Mouse (Mus musculus) embryonic facial prominence, embryonic 15.5 days (tissue): Measurements from ENCODE around the gene Col25a1. TPM values are rescaled to one million over a fixed set of nuclear protein-coding genes. Genes with fewer than 3 reads are reported as not detected.

Experiments
- ATAC-seq: fragments of 200-750 bp; cut with Nextera tagmentation; 2 replicates; pipeline ENCODE4 v1.8.0; 2017; ENCODE audit warnings: low read depth, moderate TSS enrichment; ENCODE audit not compliant: insufficient number of reproducible peaks, low FRiP score, low TSS enrichment
- H3K27ac ChIP-seq: fragments of 300-500 bp; sonication (generic); replicated peaks from 2 replicates; pipeline ENCODE4 v1.5.1; 2015; ENCODE audit warnings: mild to moderate bottlenecking, inconsistent platforms
- H3K27me3 ChIP-seq: fragments of 300-500 bp; sonication (generic); 2 replicates; pipeline ENCODE4 v1.6.1; 2015; ENCODE audit warnings: inconsistent platforms
- H3K36me3 ChIP-seq: fragments of 300-500 bp; sonication (generic); 2 replicates; pipeline ENCODE4 v1.6.1; 2015; ENCODE audit warnings: mild to moderate bottlenecking, inconsistent platforms
- H3K4me1 ChIP-seq: fragments of 300-500 bp; sonication (generic); 2 replicates; pipeline ENCODE4 v1.6.1; 2015; ENCODE audit warnings: inconsistent platforms
- H3K4me2 ChIP-seq: fragments of 300-500 bp; sonication (generic); replicated peaks from 2 replicates; pipeline ENCODE4 v1.6.1; 2015; ENCODE audit warnings: mild to moderate bottlenecking, inconsistent platforms
- H3K4me3 ChIP-seq: fragments of 300-500 bp; sonication (generic); replicated peaks from 2 replicates; pipeline ENCODE4 v1.5.1; 2015; ENCODE audit warnings: mild to moderate bottlenecking, inconsistent platforms
- H3K9ac ChIP-seq: fragments of 300-500 bp; sonication (generic); 2 replicates; pipeline ENCODE4 v1.6.1; 2015; ENCODE audit warnings: inconsistent platforms
- H3K9me3 ChIP-seq: fragments of 300-500 bp; sonication (generic); replicated peaks from 2 replicates; pipeline ENCODE4 v1.6.1; 2016; ENCODE audit warnings: inconsistent platforms
- WGBS: fragments of 180-500 bp; shearing (Covaris S2); methylation state at CpG from one replicate; pipeline ENCODE4 v1.1.7; 2015; 5-methylcytosine and 5-hydroxymethylcytosine counted together
- polyA plus RNA-seq: library from polyadenylated mRNA; unstranded; fragments of >200 nt; fragmentation: Nextera tagmentation; extraction: Ambion mirVana; gene quantifications from 2 replicates; pipeline ENCODE4 v1.2.1, GENCODE M21; 2015

The Col25a1 gene
- polyA plus RNA-seq, 1 experiment from 2014 or later = 16.5 TPM

DNA sequence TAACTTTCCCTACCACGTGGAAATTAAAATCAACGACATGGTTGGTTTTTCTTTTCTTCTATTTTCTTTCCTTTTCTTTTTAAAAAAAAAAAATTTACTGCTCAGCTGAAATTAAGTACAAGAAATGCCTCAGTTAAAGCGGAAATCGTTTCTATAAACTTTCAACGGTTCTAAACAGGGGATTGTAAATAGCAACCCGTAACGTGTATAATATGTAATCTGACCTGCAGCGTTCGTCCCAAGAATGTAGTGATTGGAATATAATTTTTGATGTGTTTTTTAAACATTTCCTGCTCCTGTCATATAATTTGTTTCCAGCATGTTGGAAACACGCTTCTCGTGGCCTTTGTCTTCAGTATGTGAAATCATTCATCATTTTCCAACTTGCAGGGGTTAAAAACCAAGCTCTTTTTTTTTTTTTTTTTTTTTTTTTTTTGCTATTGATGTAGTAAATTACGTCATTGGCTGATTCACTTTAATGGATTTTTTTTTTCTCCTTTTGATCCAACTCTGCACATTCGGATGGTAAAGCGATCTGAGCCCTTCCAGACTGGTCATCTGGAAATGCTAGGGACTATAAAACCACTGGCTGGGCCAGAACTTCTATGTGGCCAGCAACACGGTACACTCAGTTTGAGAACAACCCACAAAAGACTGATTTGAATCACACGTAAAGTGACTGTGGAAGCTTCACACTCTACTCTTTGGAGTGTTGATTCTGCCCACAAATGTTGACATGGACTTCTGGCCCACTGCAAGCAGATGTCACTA lies 393.3 kb downstream of the Col25a1 start:
- Histone ChIP-seq H3K27ac (no peak overlapping the region), H3K4me3 (no peak overlapping the region), H3K9me3 (no peaks in the 10 kb centered on the region), H3K4me1 (no peaks in the 10 kb centered on the region), H3K4me2 (no peak overlapping the region), H3K27me3 (no peaks in the 10 kb centered on the region; the same call in 1 of the 2 replicates), H3K36me3 (no peaks in the 10 kb centered on the region), H3K9ac (no peak overlapping the region)
- 57% methylated on average over 16 of the region's 16 CpGs for WGBS
- no peak for ATAC-seq

DNA sequence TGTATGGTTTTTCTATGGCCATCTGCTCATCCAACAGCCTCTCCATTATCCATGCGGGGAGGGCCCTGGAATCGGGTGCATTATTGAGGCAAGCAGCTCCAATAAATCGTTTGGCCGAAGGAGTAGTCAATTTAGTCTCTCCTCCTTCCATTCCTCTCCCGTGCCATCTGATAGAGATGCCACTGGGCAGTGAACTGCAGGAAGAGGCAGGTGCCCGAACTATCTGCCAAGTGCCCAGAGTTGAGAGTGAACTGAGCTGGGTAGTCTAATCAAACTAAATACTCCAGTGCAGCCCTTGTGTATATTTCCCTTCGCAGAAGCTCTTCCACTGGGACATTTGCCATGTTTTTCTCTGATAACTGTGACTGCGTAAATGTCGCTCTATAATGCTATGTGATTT lies 403.7 kb downstream of the Col25a1 start:
- no peak overlapping the region for H3K9ac ChIP-seq
- H3K9me3 ChIP-seq = no peaks in the 10 kb centered on the region
- no peak for ATAC-seq
- H3K4me2 ChIP-seq = no peak overlapping the region
- H3K27ac ChIP-seq = no peak overlapping the region
- H3K36me3 ChIP-seq = no peaks in the 10 kb centered on the region
- no peak overlapping the region for H3K4me3 ChIP-seq
- H3K27me3 ChIP-seq = no peaks in the 10 kb centered on the region
- WGBS = 84% methylated on average over 9 of the region's 9 CpGs
- H3K4me1 ChIP-seq = no peaks in the 10 kb centered on the region

DNA sequence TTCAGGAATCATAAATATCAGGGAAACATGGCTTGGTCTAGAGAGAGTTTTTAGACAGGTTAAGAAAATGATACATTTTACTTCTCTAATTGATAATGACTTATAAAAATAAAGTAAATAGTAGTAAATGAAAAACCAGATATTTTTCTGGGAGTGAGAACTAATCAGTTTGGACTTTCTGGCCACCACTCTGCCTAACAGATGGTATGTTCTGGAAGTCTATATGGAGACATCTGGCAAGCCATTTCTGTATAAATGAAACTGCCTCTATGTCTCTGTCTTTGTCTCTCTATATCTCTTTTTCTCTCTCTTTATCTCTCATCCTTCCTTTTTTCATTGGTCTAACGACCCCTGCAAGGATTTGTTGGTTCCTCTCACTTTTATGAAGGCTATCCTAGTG lies 410.2 kb downstream of the Col25a1 start:
- WGBS = 67% methylated on average over 1 of the region's 1 CpGs
- H3K4me1 ChIP-seq = no peaks in the 10 kb centered on the region
- H3K27me3 ChIP-seq = no peaks in the 10 kb centered on the region
- no peak overlapping the region for H3K4me2 ChIP-seq
- no peaks in the 10 kb centered on the region for H3K36me3 ChIP-seq
- H3K9ac ChIP-seq = no peak overlapping the region
- no peaks in the 10 kb centered on the region for H3K9me3 ChIP-seq
- no peak for ATAC-seq
- H3K4me3 ChIP-seq = no peak overlapping the region
- H3K27ac ChIP-seq = no peak overlapping the region

DNA sequence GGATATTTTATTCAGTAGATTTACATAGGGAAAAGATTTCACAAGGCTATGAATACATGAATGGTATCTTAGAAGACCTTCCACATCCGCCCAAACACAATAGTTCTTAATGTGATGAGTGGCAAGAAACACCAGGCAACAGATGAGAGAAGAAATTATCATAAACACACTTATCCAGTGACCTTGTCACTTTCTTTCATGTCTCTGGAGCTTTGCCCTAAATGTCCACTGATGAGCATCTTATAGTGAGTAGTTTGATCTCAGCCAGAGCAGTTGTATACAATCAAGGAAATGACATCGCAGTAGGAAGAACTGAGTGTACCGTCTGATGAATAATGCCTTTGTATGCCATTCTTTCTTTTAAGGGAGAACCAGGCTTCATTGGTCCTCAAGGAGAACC lies 414.7 kb downstream of the Col25a1 start:
- no peak overlapping the region for H3K4me3 ChIP-seq

DNA sequence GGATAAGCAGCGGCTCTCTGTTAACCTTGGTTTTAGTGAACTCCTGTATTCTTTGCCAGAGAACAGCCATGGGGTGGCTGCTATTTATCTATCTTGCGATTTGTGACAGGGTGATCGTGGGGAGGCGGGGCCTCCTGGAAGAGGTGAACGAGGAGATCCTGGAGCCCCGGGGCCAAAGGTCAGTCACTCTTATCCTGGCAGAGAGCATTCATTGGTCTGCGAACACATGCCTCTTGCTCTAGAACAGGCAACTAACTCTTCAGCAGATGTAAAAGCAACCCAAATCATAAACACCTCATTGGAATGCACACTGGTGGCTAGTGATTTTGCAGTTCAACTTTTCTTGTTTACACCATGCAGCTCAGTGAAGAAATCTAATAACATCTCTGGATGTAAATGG lies 417.8 kb downstream of the Col25a1 start:
- Histone ChIP-seq H3K36me3 (no peaks in the 10 kb centered on the region), H3K9ac (no peak overlapping the region), H3K27ac (no peak overlapping the region), H3K4me3 (no peak overlapping the region), H3K27me3 (no peaks in the 10 kb centered on the region), H3K9me3 (no peaks in the 10 kb centered on the region), H3K4me1 (no peaks in the 10 kb centered on the region), H3K4me2 (no peak overlapping the region)
- no peak for ATAC-seq
- 73% methylated on average over 7 of the region's 7 CpGs for WGBS

More for the DNA sequence above, 414.7 kb downstream of the Col25a1 start:
- Histone ChIP-seq H3K4me1 (no peaks in the 10 kb centered on the region), H3K27me3 (no peaks in the 10 kb centered on the region), H3K27ac (no peak overlapping the region), H3K4me2 (no peak overlapping the region), H3K9me3 (no peaks in the 10 kb centered on the region), H3K36me3 (no peaks in the 10 kb centered on the region), H3K9ac (no peak overlapping the region)
- no peak for ATAC-seq
- 88% methylated on average over 3 of the region's 3 CpGs for WGBS

DNA sequence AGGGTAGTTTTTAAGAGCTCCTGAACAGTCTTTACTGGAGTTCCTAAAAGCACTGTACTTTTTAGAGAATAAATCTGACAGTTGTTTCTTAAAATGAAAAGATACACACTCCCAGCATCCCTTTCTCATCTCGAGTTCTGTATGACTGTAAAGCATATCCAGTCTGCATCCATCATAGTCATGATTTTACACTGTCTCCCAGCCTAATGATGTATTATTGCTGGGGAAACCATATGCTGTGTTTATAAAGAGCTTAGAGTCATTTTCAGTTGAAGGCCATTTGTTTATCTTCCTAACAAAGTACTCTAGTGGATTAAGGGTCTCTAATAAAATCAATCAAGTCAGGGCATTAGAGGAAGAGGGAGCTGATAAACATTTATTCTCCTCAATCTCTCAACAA lies 425.0 kb downstream of the Col25a1 start:
- Histone ChIP-seq H3K27ac (no peak overlapping the region), H3K9ac (no peak overlapping the region), H3K4me1 (no peaks in the 10 kb centered on the region), H3K27me3 (no peaks in the 10 kb centered on the region), H3K4me3 (no peak overlapping the region), H3K36me3 (no peaks in the 10 kb centered on the region), H3K9me3 (no peaks in the 10 kb centered on the region), H3K4me2 (no peak overlapping the region)
- 70% methylated on average over 1 of the region's 1 CpGs for WGBS
- ATAC-seq = no peak

DNA sequence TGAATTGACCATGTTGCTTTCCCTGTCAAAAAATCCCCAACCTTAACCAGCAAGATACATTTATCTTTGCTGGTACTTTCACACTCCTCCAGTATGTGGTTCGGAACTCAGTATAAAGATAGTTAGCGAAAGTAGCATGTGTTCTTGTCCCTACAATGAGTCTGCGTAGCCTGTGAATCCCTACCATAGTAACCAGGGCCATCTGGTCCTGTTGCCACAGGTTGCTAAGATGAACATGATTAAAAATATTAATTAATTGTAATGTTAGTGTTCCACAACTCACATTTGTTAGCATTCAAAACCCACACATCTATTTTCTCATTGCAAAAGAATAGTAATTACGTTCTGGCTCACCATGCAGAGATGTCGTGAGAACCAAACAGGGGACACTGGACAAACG lies 434.3 kb downstream of the Col25a1 start:
- Histone ChIP-seq H3K27me3 (no peaks in the 10 kb centered on the region), H3K9ac (no peak overlapping the region), H3K4me2 (no peak overlapping the region), H3K4me3 (no peak overlapping the region), H3K36me3 (no peaks in the 10 kb centered on the region), H3K4me1 (no peaks in the 10 kb centered on the region), H3K9me3 (no peaks in the 10 kb centered on the region), H3K27ac (no peak overlapping the region)
- no peak for ATAC-seq
- WGBS = 90% methylated on average over 6 of the region's 6 CpGs

DNA sequence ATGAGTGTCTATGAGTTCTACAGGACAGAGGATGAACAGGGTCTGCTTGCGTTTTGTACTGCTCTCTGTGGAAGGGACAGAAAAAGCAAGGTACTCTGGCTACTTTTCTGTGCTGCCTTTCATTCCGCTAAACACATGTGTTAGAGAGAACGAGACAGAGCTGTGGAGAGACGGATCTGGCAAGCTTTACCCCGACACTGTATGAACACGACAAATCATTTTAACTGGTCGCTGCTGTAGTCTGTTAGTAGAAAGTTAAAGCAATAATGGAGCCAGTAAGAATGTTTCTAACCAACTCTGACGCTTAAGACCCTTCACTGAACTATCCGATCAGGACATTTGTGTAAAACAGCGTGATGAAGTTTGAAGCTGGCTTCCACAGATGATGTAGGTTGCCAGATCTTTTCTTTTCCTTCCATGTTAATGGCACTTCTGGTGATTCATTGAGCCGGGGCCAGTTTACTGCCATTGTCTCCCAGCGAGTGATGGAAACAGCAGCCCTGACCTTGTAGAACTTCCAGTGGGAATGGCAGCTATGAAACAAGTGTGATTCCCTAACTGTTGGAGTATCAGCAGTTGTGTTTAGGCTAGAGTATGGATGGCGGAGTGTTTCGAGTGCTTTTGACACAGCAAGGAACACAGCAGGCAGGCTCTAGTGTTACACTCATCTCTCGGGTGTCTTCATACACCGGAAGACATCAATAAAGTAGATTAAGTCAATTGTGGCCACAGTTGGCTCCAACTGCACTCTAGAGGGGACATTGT lies 437.2 kb downstream of the Col25a1 start:
- no peaks in the 10 kb centered on the region for H3K27me3 ChIP-seq
- WGBS = 79% methylated on average over 16 of the region's 16 CpGs
- no peak overlapping the region for H3K9ac ChIP-seq
- no peak overlapping the region for H3K4me2 ChIP-seq
- H3K36me3 ChIP-seq = no peaks in the 10 kb centered on the region
- H3K9me3 ChIP-seq = no peaks in the 10 kb centered on the region
- no peak overlapping the region for H3K4me3 ChIP-seq
- ATAC-seq = no peak
- H3K4me1 ChIP-seq = no peaks in the 10 kb centered on the region
- H3K27ac ChIP-seq = no peak overlapping the region

DNA sequence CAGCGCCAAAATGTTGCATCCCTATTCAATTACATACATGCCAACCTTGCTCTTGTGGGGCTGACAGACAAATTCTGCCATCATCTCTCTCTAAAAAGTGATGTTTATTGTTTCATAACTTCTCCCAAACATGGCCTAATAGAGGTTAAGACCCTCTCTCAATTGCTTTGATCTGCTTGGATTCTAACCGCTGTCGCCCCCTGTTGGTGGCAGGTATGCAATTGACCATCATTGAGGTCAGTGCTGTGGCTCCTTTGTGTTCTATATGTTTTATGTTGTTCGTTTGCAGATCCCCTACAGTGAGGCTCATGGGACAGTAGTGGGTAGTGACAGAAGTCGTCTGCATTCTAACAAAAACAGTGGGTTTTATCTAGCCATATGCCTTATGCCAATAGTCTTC lies 441.9 kb downstream of the Col25a1 start:
- H3K4me3 ChIP-seq = no peak overlapping the region
- H3K9ac ChIP-seq = no peak overlapping the region
- no peaks in the 10 kb centered on the region for H3K9me3 ChIP-seq
- no peaks in the 10 kb centered on the region for H3K4me1 ChIP-seq
- H3K4me2 ChIP-seq = no peak overlapping the region
- no peaks in the 10 kb centered on the region for H3K27me3 ChIP-seq
- no peaks in the 10 kb centered on the region for H3K36me3 ChIP-seq
- WGBS = 78% methylated on average over 5 of the region's 5 CpGs
- H3K27ac ChIP-seq = no peak overlapping the region
- no peak for ATAC-seq

DNA sequence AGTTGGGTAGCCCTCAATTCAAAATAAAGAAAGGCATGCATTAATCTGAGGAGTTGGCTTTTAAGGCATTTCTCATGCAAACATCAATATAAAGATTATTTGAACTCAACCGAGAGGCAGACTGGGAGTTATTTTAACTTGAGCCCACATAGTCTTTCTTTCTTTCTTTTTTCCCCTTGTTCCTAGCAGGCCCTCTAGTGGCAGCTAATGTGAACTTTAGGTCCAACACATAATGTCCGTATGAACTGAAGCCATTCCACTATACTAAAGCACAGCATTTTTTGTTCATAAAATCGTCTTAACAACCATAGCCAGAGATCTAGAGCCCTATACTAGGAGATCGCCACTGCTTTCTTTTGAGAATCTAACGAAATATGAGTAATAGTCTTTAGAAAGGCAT lies 443.4 kb downstream of the Col25a1 start:
- Histone ChIP-seq H3K36me3 (no peaks in the 10 kb centered on the region), H3K27ac (no peak overlapping the region), H3K4me1 (peaks cover 3% of the 10 kb centered on the region), H3K9me3 (no peaks in the 10 kb centered on the region), H3K9ac (no peak overlapping the region), H3K4me3 (no peak overlapping the region), H3K4me2 (no peak overlapping the region), H3K27me3 (0 out of 2 replicates have a peak, but pooled peaks cover under 1% of the 10 kb centered on the region)
- WGBS = 23% methylated on average over 5 of the region's 5 CpGs
- ATAC-seq = no peak

DNA sequence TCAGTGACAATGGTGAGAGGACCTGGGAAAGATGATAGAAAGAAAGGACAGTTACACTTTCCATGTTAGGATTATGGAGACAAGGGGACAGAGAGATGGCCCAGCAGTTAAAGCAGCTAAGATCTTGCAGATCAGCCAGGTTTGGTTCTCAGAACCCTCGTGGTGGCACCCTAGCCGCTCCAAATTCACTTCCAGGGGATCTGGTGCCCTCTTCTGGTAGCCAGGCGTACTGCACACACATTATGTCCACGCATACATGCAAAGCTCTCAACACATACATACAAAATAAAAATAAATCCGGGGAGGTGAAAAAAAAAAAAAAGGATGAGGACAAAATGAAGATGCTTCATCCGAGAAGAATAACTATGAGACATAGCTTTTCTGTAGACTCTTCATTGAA lies 445.4 kb downstream of the Col25a1 start:
- no peak overlapping the region for H3K27ac ChIP-seq
- no peak for ATAC-seq
- 64% methylated on average over 6 of the region's 6 CpGs for WGBS

More for the DNA sequence above, 445.4 kb downstream of the Col25a1 start:
- peaks cover 7% of the 10 kb centered on the region for H3K4me1 ChIP-seq
- no peaks in the 10 kb centered on the region for H3K36me3 ChIP-seq
- H3K27me3 ChIP-seq = 0 out of 2 replicates have a peak, but pooled peaks cover 3% of the 10 kb centered on the region
- H3K4me3 ChIP-seq = no peak overlapping the region
- no peak overlapping the region for H3K4me2 ChIP-seq
- no peak overlapping the region for H3K9ac ChIP-seq
- H3K9me3 ChIP-seq = no peaks in the 10 kb centered on the region
